Mouse (Mus musculus) liver, postnatal 0 days (tissue): Measurements from ENCODE around the gene Kcnk4.

ENCODE experiments used
- CTCF ChIP-seq: sonication (generic); IDR thresholded peaks from 2 replicates; pipeline ENCODE4 v1.5.1; 2016; ENCODE audit warnings: antibody characterized with exemption, low read depth
- EP300 ChIP-seq: IDR thresholded peaks from 2 replicates; pipeline ENCODE4 v1.6.1; 2016; ENCODE audit warnings: antibody characterized with exemption, low read depth, mild to moderate bottlenecking

GRCm38 (mm10) chr19:6942249-6942691 is 8.0 kb upstream of the Kcnk4 start, which contains the start of gene Gpr137:
- TF ChIP-seq CTCF, result no peak
- TF ChIP-seq EP300, result no peak
